Mouse (Mus musculus) ES-Bruce4 (cell line): ENCODE results near the gene H2-Oa.

Experiments used
- CTCF ChIP-seq: IDR thresholded peaks from one replicate; pipeline ENCODE4 v1.8.1; 2011; ENCODE audit warnings: low read depth, low read length
- EP300 ChIP-seq: IDR thresholded peaks from 2 replicates; pipeline ENCODE4 v1.6.1; 2011; ENCODE audit warnings: low read depth, low read length; ENCODE audit not compliant: insufficient read depth
- POLR2A ChIP-seq: IDR thresholded peaks from one replicate; pipeline ENCODE4 v1.8.1; 2011; ENCODE audit warnings: low read length; ENCODE audit not compliant: insufficient read depth

GRCm38 (mm10) chr17:34123518-34123917, 31.4 kb downstream of the H2-Oa start:
- TF ChIP-seq POLR2A = no peak
- no peak for TF ChIP-seq EP300
- TF ChIP-seq CTCF = no peak
